Mouse (Mus musculus) CH12.LX (cell line): ENCODE results near the gene Cdv3. TPM values are rescaled to one million over a fixed set of nuclear protein-coding genes. Genes with fewer than 3 reads are reported as not detected.

ENCODE experiments used
- DNase-seq: peaks from one replicate; pipeline ENCODE4 v3.0.0-alpha.2; 2013; ENCODE audit errors: extremely low read depth
- H3K27ac ChIP-seq: 2 replicates; pipeline ENCODE4 v1.5.1; 2012; ENCODE audit warnings: low read depth, mild to moderate bottlenecking, control low read depth, moderate library complexity; ENCODE audit not compliant: insufficient read depth
- H3K27me3 ChIP-seq: replicated peaks from 2 replicates; pipeline ENCODE3; 2012; ENCODE audit warnings: inconsistent platforms
- H3K36me3 ChIP-seq, 2 experiments: replicated peaks in 1 of 2; 2 replicates each; pipeline versions ENCODE3 to v1.6.1; 2012; ENCODE audit warnings: inconsistent platforms in 1 of 2, low read length in 1 of 2, mild to moderate bottlenecking in 1 of 2, mixed read lengths in 1 of 2, moderate library complexity in 1 of 2; ENCODE audit not compliant: control insufficient read depth in 1 of 2, insufficient read depth in 1 of 2
- H3K4me1 ChIP-seq, 2 experiments: 2 replicates each; pipeline ENCODE4 v1.6.1; 2012; ENCODE audit warnings: inconsistent platforms in 1 of 2, moderate library complexity in 1 of 2; ENCODE audit not compliant: insufficient read depth in 2 of 2, control insufficient read depth in 1 of 2
- H3K4me2 ChIP-seq: 2 replicates; pipeline ENCODE4 v1.6.1; 2012; ENCODE audit warnings: low read depth, mild to moderate bottlenecking, control low read depth; ENCODE audit not compliant: poor library complexity, insufficient read depth, severe bottlenecking
- H3K4me3 ChIP-seq, 3 experiments: fragments of 150-350 bp in 1 of 3; sonication (generic) in 1 of 3; replicated peaks in 1 of 3; 2 replicates each; pipeline versions ENCODE3 to v1.5.1; 2011 to 2012; ENCODE audit warnings: low read depth in 2 of 3, low read length in 2 of 3, mild to moderate bottlenecking in 2 of 3, moderate library complexity in 2 of 3, control low read depth in 1 of 3, improper control_type of control experiment in 1 of 3, inconsistent platforms in 1 of 3, mixed read lengths in 1 of 3; ENCODE audit not compliant: poor library complexity in 1 of 3
- H3K79me2 ChIP-seq: replicated peaks from 2 replicates; pipeline ENCODE4 v1.6.1; 2012; ENCODE audit warnings: mild to moderate bottlenecking, moderate library complexity; ENCODE audit not compliant: control insufficient read depth, poor library complexity, insufficient read depth, severe bottlenecking; ENCODE audit errors: extremely low read depth
- H3K9ac ChIP-seq: 2 replicates; pipeline ENCODE4 v1.6.1; 2012; ENCODE audit warnings: low read depth, mild to moderate bottlenecking, control low read depth, moderate library complexity; ENCODE audit not compliant: insufficient read depth
- H3K9me3 ChIP-seq: replicated peaks from 2 replicates; pipeline ENCODE3; 2012; ENCODE audit warnings: low read length, inconsistent platforms, mixed read lengths
- BHLHE40 ChIP-seq: IDR thresholded peaks from 2 replicates; pipeline ENCODE4 v1.6.1; 2011; ENCODE audit warnings: mild to moderate bottlenecking, low read depth, low read length, improper control_type of control experiment
- CHD2 ChIP-seq: IDR thresholded peaks from 2 replicates; pipeline ENCODE4 v1.6.1; 2011; ENCODE audit warnings: low read length, improper control_type of control experiment
- EP300 ChIP-seq: IDR thresholded peaks from 2 replicates; pipeline ENCODE4 v1.6.1; 2011; ENCODE audit warnings: low read length, improper control_type of control experiment
- ETS1 ChIP-seq: conservative IDR thresholded peaks from 2 replicates; pipeline ENCODE4 v1.6.1; 2012; ENCODE audit warnings: low read depth, mild to moderate bottlenecking, inconsistent platforms, low read length, improper control_type of control experiment, moderate library complexity
- IRF4 ChIP-seq: IDR thresholded peaks from 2 replicates; pipeline ENCODE4 v1.6.1; 2014; ENCODE audit warnings: low read depth, mild to moderate bottlenecking, inconsistent platforms, low read length, improper control_type of control experiment
- JUN ChIP-seq: IDR thresholded peaks from 2 replicates; pipeline ENCODE4 v1.6.1; 2011; ENCODE audit warnings: low read depth, mild to moderate bottlenecking, low read length, improper control_type of control experiment, moderate library complexity; ENCODE audit not compliant: insufficient read depth
- JUND ChIP-seq: conservative IDR thresholded peaks from 2 replicates; pipeline ENCODE4 v1.6.1; 2011; ENCODE audit warnings: low read depth, low read length, improper control_type of control experiment
- MAFK ChIP-seq: IDR thresholded peaks from 2 replicates; pipeline ENCODE4 v1.6.1; 2011; ENCODE audit warnings: low read length, improper control_type of control experiment; ENCODE audit not compliant: insufficient replicate concordance
- MEF2A ChIP-seq: IDR thresholded peaks from 2 replicates; pipeline ENCODE4 v1.6.1; 2014; ENCODE audit warnings: low read depth, mild to moderate bottlenecking, inconsistent platforms, low read length, improper control_type of control experiment, borderline replicate concordance
- MYC ChIP-seq: IDR thresholded peaks from 2 replicates; pipeline ENCODE4 v1.6.1; 2011; ENCODE audit warnings: low read depth, mild to moderate bottlenecking, improper control_type of control experiment, low read length
- NRF1 ChIP-seq: IDR thresholded peaks from 2 replicates; pipeline ENCODE4 v1.6.1; 2014; ENCODE audit warnings: low read depth, mild to moderate bottlenecking, inconsistent platforms, low read length, improper control_type of control experiment, moderate library complexity
- RCOR1 ChIP-seq: conservative IDR thresholded peaks from 2 replicates; pipeline ENCODE4 v1.6.1; 2012; ENCODE audit warnings: low read depth, mild to moderate bottlenecking, inconsistent platforms, low read length, improper control_type of control experiment
- SIN3A ChIP-seq: IDR thresholded peaks from 2 replicates; pipeline ENCODE4 v1.6.1; 2012; ENCODE audit warnings: low read length, improper control_type of control experiment, inconsistent platforms
- TBP ChIP-seq: conservative IDR thresholded peaks from 2 replicates; pipeline ENCODE4 v1.6.1; 2011; ENCODE audit warnings: low read depth, low read length, improper control_type of control experiment
- TCF12 ChIP-seq: IDR thresholded peaks from 2 replicates; pipeline ENCODE4 v1.6.1; 2014; ENCODE audit warnings: low read depth, mild to moderate bottlenecking, inconsistent platforms, low read length, improper control_type of control experiment
- UBTF ChIP-seq: IDR thresholded peaks from 2 replicates; pipeline ENCODE4 v1.6.1; 2012; ENCODE audit warnings: low read depth, mild to moderate bottlenecking, inconsistent platforms, low read length, improper control_type of control experiment, moderate library complexity
- ZMIZ1 ChIP-seq: IDR thresholded peaks from 2 replicates; pipeline ENCODE4 v1.6.1; 2012; ENCODE audit warnings: low read depth, mild to moderate bottlenecking, inconsistent platforms, low read length, improper control_type of control experiment
- ZNF384 ChIP-seq: IDR thresholded peaks from 2 replicates; pipeline ENCODE4 v1.6.1; 2012; ENCODE audit warnings: low read depth, low read length, improper control_type of control experiment, inconsistent platforms
- dilution Hi-C: fragments of 300-500 bp; cut with MboI; formaldehyde crosslinking; loops from 2 replicates; pipeline ENCODE4 v1.14.3; 2020; ENCODE audit warnings: low sequenced_read_pairs; ENCODE audit not compliant: extremely low pct_unique_long_range_greater_than_20kb, extremely low pct_ligation_motif_present
- in situ Hi-C: fragments of 300-500 bp; cut with MboI; formaldehyde crosslinking; loops from 3 replicates; pipeline ENCODE4 v1.14.3; 2019; ENCODE audit warnings: low sequenced_read_pairs, low pct_ligation_motif_present, low pct_unique_long_range_greater_than_20kb, mixed read lengths
- polyA plus RNA-seq: library from polyadenylated mRNA; unstranded; fragments of >175 nt; gene quantifications from 2 replicates; pipeline ENCODE4 v1.2.1, GENCODE M21; 2012; ENCODE audit warnings: low read depth; ENCODE audit not compliant: insufficient read length
- total RNA-seq, 2 experiments: library from RNA; depleted of rRNA; stranded (reverse); fragments of 300-350 nt in 1 of 2; fragments of >200 nt in 1 of 2; gene quantifications; 2 replicates each; pipeline ENCODE4 v1.2.3; 2012 to 2014

Cdv3 gene
- total and polyA plus RNA-seq, 3 experiments: 189 to 341 (median 281) TPM

- peak; percentile 47; the same call in 1 of the 2 replicates for TF ChIP-seq TBP
- TF ChIP-seq BHLHE40: peak; percentile 72
- TF ChIP-seq CHD2: 0 out of 2 replicates have a peak, but pooled peaks have one; percentile 38
- TF ChIP-seq JUND: peak; percentile 85
- TF ChIP-seq MEF2A: peak; percentile 72; the same call in 1 of the 2 replicates
- TF ChIP-seq MAFK: no peak
- TF ChIP-seq JUN: peak; percentile 65
- TF ChIP-seq MYC: 0 out of 2 replicates have a peak, but pooled peaks have one; percentile 19
- TF ChIP-seq TCF12: peak; percentile 58; the same call in 1 of the 2 replicates
- TF ChIP-seq RCOR1: 0 out of 2 replicates have a peak, but pooled peaks have one; percentile 33
- no peak for TF ChIP-seq ZMIZ1
- TF ChIP-seq ZNF384: no peak
- TF ChIP-seq ETS1: peak; percentile 59; the same call in 1 of the 2 replicates
- TF ChIP-seq UBTF: no peak
- peak; percentile 75 for TF ChIP-seq EP300
- no peak for TF ChIP-seq SIN3A
- TF ChIP-seq NRF1: no peak
- TF ChIP-seq IRF4: peak; percentile 88
- Histone ChIP-seq H3K9me3 (no peaks in the 10 kb centered on the region), H3K27me3 (no peaks in the 10 kb centered on the region), H3K4me1 (peaks cover 12 to 22% of the 10 kb centered on the region in 2 experiments), H3K36me3 (no peaks in the 10 kb centered on the region), H3K79me2 (no peaks in the 10 kb centered on the region), H3K9ac (no peak overlapping the region), H3K4me2 (peak overlapping the region; percentile 40; the same call in 1 of the 2 replicates), H3K27ac (no peak overlapping the region), H3K4me3 (no peak overlapping the region)
- in situ Hi-C loops: no loop called here
- peak; percentile 21 for DNase-seq
- dilution Hi-C loops: no loop called here
These were observed 17.9 kb upstream of the Cdv3 start for GRCm38 (mm10) chr9:103383576-103383975.

GRCm38 (mm10) chr9:103382989-103383388 is 17.3 kb upstream of the Cdv3 start:
- no peak overlapping the region for H3K4me2 ChIP-seq
- no peak overlapping the region for H3K27ac ChIP-seq
- no peak for TF ChIP-seq NRF1
- TF ChIP-seq, all 38 proteins: peak for 0
- Histone ChIP-seq H3K9me3 (no peaks in the 10 kb centered on the region), H3K4me3 (no peak overlapping the region), H3K4me1 (peaks cover 12 to 22% of the 10 kb centered on the region in 2 experiments), H3K27me3 (no peaks in the 10 kb centered on the region), H3K9ac (no peak overlapping the region), H3K79me2 (no peaks in the 10 kb centered on the region), H3K36me3 (no peaks in the 10 kb centered on the region)
- in situ Hi-C loops (no loop called here), dilution Hi-C loops (no loop called here)
- DNase-seq: no peak
